Mouse (Mus musculus) limb, embryonic 14.5 days (tissue): ENCODE results near the gene Fgfr2. TPM values are rescaled to one million over a fixed set of nuclear protein-coding genes. Genes with fewer than 3 reads are reported as not detected.

Source experiments
- ATAC-seq: fragments of 200-750 bp; cut with Nextera tagmentation; 2 replicates; pipeline ENCODE4 v1.8.0; 2017; ENCODE audit warnings: low read depth, moderate number of reproducible peaks, moderate TSS enrichment; ENCODE audit not compliant: low FRiP score
- DNase-seq: peaks from one replicate; pipeline ENCODE4 v3.0.0-alpha.2; 2015; ENCODE audit warnings: low spot score
- H3K27ac ChIP-seq: fragments of 300-500 bp; sonication (generic); replicated peaks from 2 replicates; pipeline ENCODE4 v1.5.1; 2014; ENCODE audit warnings: low read depth, mild to moderate bottlenecking, low read length, moderate library complexity, mixed read lengths
- H3K27me3 ChIP-seq: fragments of 300-500 bp; sonication (generic); 2 replicates; pipeline ENCODE4 v1.6.1; 2014; ENCODE audit warnings: low read length, mixed read lengths; ENCODE audit not compliant: control insufficient read depth, insufficient read depth
- H3K36me3 ChIP-seq: fragments of 300-500 bp; sonication (generic); 2 replicates; pipeline ENCODE4 v1.6.1; 2014; ENCODE audit warnings: mild to moderate bottlenecking, low read length, moderate library complexity, mixed read lengths; ENCODE audit not compliant: control insufficient read depth, insufficient read depth
- H3K4me1 ChIP-seq: fragments of 300-500 bp; sonication (generic); 2 replicates; pipeline ENCODE4 v1.6.1; 2014; ENCODE audit warnings: antibody characterized with exemption, low read length, mixed read lengths; ENCODE audit not compliant: control insufficient read depth, insufficient read depth
- H3K4me2 ChIP-seq: fragments of 300-500 bp; sonication (generic); replicated peaks from 2 replicates; pipeline ENCODE4 v1.6.1; 2014; ENCODE audit warnings: low read depth, mild to moderate bottlenecking, low read length, moderate library complexity; ENCODE audit not compliant: severe bottlenecking
- H3K4me3 ChIP-seq: fragments of 300-500 bp; sonication (generic); replicated peaks from 2 replicates; pipeline ENCODE4 v1.5.1; 2014; ENCODE audit warnings: low read length
- H3K9ac ChIP-seq: fragments of 300-500 bp; sonication (generic); 2 replicates; pipeline ENCODE4 v1.6.1; 2014; ENCODE audit warnings: mild to moderate bottlenecking, low read depth, low read length, moderate library complexity; ENCODE audit not compliant: severe bottlenecking
- H3K9me3 ChIP-seq: fragments of 300-500 bp; sonication (generic); 2 replicates; pipeline ENCODE4 v1.6.1; 2016; ENCODE audit warnings: low read length; ENCODE audit not compliant: control insufficient read depth
- POLR2A ChIP-seq: fragments of 200-500 bp; IDR thresholded peaks from 2 replicates; pipeline ENCODE4 v1.8.0; 2012; ENCODE audit warnings: inconsistent platforms, mild to moderate bottlenecking, moderate library complexity, borderline replicate concordance; ENCODE audit not compliant: insufficient read depth, insufficient read length; ENCODE audit errors: extremely low read depth
- WGBS: fragments of 180-500 bp; shearing (Covaris S2); extraction: QIAGEN DNeasy Blood & Tissue Kit; methylation state at CpG from one replicate; pipeline ENCODE4 v1.1.7; 2014; 5-methylcytosine and 5-hydroxymethylcytosine counted together
- polyA plus RNA-seq, 2 experiments: library from polyadenylated mRNA; depleted of rRNA in 1 of 2; stranded (reverse) in 1 of 2; unstranded in 1 of 2; fragments of >200 nt; fragmentation: Nextera tagmentation in 1 of 2; extraction: Ambion mirVana in 1 of 2; gene quantifications; 2 replicates each; pipeline versions ENCODE4 v1.2.1 to v1.2.3; 2012 to 2014

Fgfr2 gene
- polyA plus RNA-seq, 2 experiments: 131 to 133 TPM

DNA sequence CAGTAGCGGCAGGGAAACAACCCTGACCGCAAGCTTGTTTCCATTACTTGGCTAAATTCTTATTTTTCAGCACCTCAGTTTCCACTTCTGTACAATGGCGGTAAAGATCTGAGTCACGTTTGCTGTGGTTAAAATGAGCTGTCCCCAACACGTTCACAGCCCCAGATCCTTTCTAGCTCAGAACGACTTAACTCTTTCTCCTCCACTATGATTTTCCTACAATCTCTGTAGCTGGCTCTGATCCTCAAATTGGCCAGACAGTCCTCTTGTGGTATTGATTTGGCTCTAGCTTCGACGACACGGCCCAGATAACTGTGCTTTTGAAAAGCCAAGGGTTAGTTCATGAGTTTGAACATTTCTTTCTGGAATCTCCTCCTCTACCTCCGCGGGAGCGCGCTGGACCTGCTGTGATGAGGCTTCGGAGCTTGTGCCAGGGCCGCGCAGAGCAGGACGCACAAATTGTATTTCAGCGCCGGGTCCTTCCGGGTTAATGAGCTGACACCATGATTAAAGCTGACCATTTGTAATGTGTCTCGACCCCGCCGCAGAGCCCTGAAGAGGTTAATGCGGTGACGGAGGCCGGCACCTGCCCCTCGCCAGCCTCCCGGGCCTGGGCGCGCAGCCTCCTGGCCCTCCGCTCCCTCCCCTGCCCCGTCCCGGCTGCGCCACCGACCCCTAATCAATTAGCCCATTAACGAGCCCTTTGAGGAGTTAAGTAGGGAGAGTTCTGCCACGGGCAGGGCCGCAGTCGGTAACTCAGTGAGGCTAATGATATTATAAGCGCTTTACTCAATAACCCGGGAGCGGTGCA is 1571.0 kb downstream of the Fgfr2 start:
- Histone ChIP-seq H3K4me2 (no peak overlapping the region), H3K36me3 (no peaks in the 10 kb centered on the region), H3K9ac (no peak overlapping the region), H3K4me1 (peaks cover 12% of the 10 kb centered on the region; the same call in 1 of the 2 replicates), H3K27me3 (peaks cover 98% of the 10 kb centered on the region), H3K9me3 (no peaks in the 10 kb centered on the region), H3K4me3 (no peak overlapping the region), H3K27ac (no peak overlapping the region)
- ATAC-seq: no peak
- WGBS: under 1% methylated on average over 41 of the region's 42 CpGs
- no peak for TF ChIP-seq POLR2A
- no peak for DNase-seq

DNA sequence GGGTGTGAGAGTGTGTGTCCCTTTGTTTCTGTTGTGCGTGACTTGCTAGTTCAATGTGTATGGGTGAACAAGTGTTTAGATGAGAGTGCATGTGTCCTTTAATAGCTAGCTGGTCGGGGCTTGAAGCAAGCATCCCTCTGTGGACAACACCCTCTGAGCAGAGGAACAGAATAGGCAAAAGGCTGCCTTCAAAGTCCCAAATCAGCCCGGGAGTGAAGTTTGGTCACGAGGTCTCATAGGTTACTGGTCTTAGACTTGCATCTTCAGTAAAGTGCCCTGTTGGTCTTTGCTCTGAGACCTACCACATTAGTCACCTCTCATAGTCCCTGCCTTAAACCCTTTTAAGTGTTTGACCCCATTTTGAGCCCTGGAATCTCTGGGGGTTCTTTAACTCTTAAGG is 1571.7 kb downstream of the Fgfr2 start:
- no peaks in the 10 kb centered on the region for H3K36me3 ChIP-seq
- H3K9me3 ChIP-seq: no peaks in the 10 kb centered on the region
- DNase-seq (no peak), ATAC-seq (no peak)
- no peak overlapping the region for H3K9ac ChIP-seq
- H3K4me2 ChIP-seq: no peak overlapping the region
- H3K27me3 ChIP-seq: peaks cover 98% of the 10 kb centered on the region
- TF ChIP-seq POLR2A: no peak
- no peak overlapping the region for H3K4me3 ChIP-seq
- WGBS: 1% methylated on average over 4 of the region's 4 CpGs
- peaks cover 12% of the 10 kb centered on the region; the same call in 1 of the 2 replicates for H3K4me1 ChIP-seq
- no peak overlapping the region for H3K27ac ChIP-seq

DNA sequence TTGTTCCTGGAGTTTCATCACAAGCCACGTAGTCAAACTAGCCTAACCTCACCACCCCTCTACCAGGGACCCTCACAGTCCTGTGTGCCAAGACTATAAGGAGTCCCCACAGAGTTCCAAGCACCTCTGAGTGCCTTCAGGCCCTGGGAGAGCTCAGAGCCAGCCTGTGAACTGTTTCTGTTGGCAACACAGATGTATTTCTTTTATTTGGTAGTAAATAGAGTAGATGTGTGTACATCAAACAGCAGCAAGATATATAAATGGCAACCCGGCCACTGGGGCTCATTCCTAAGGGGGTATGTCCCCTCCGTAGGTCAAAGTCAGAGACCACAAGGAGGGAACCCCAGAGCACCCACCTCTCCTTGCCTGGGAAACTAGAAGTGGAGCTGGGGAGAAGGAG is 1574.7 kb downstream of the Fgfr2 start, which contains the start of gene Hmx2:
Gene Hmx2 (plus strand): TSS at position 301 of the 400 bp plus-strand sequence.
- 1% methylated on average over 3 of the region's 3 CpGs for WGBS
- H3K9me3 ChIP-seq: no peaks in the 10 kb centered on the region
- no peak for DNase-seq

DNA sequence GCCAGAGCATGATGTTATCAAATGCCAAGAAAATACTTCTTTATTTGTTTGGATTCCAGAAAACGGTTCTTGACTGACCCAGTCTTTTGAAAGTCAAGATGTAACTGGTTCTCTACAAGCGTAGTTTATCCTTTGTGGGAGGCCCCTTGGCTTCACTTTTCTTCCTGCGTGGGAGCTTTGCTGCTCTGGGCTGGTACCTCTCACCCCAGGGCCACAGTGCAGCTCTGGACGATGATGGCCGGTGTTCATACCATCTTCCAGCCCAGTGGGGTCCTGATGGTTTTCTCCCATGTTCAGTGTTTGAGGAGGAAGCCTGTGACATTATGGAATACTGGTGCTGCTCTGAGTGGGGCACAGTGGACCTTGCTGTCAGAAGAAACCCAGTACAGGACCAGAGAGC is 1575.7 kb downstream of the Fgfr2 start:
- Histone ChIP-seq H3K27ac (no peak overlapping the region), H3K27me3 (peaks cover 98% of the 10 kb centered on the region), H3K9ac (no peak overlapping the region), H3K4me1 (peaks cover 10% of the 10 kb centered on the region; the same call in 1 of the 2 replicates), H3K36me3 (no peaks in the 10 kb centered on the region), H3K4me2 (no peak overlapping the region), H3K4me3 (no peak overlapping the region), H3K9me3 (no peaks in the 10 kb centered on the region)
- ATAC-seq (no peak), DNase-seq (no peak)
- no peak for TF ChIP-seq POLR2A
- 3% methylated on average over 5 of the region's 5 CpGs for WGBS

More for the DNA sequence above, 1574.7 kb downstream of the Fgfr2 start, which contains the start of gene Hmx2:
- Histone ChIP-seq H3K4me3 (no peak within 1 kb of the TSS), H3K27me3 (peaks cover 98% of the 10 kb centered on the region), H3K27ac (no peak within 1 kb of the TSS), H3K4me1 (peaks cover 3% of the 10 kb centered on the region; the same call in 1 of the 2 replicates), H3K9ac (no peak within 1 kb of the TSS), H3K4me2 (no peak within 1 kb of the TSS), H3K36me3 (no peaks in the 10 kb centered on the region)
- no peak for ATAC-seq
- no peak for TF ChIP-seq POLR2A

DNA sequence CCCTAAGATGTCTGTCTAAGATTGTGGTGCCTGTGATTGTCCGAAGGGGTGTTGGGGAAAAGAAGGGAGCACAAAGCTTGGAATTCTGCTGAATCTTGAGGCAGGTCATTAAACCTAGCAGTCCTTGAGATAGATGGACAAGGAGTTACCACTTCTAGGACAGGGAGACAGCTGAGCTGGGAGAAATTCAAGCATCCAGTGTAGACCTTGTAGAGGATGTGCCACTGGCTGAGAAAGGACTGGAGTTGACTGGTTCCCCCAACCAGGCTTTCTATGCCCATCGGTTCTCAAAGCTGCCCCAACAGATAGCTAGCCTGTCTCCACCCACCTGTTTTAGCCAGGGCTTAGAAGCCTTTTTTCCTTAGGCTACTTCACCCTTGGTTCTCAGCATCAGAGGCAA is 1576.7 kb downstream of the Fgfr2 start:
- DNase-seq: no peak
- 0% methylated on average over 2 of the region's 2 CpGs for WGBS

More for the DNA sequence above, 1576.7 kb downstream of the Fgfr2 start:
- Histone ChIP-seq H3K4me1 (peaks cover 16% of the 10 kb centered on the region; the same call in 1 of the 2 replicates), H3K9ac (no peak overlapping the region), H3K36me3 (no peaks in the 10 kb centered on the region), H3K4me3 (no peak overlapping the region), H3K4me2 (no peak overlapping the region), H3K27ac (no peak overlapping the region), H3K9me3 (no peaks in the 10 kb centered on the region), H3K27me3 (peaks cover 98% of the 10 kb centered on the region)
- ATAC-seq: no peak
- no peak for TF ChIP-seq POLR2A
